Mouse (Mus musculus) lung, postnatal 0 days (tissue): ENCODE measurements around the gene Dgka.

Experiments used
- CTCF ChIP-seq: IDR thresholded peaks from 2 replicates; pipeline ENCODE4 v1.5.1; 2016; ENCODE audit warnings: antibody characterized with exemption, mild to moderate bottlenecking
- EP300 ChIP-seq: IDR thresholded peaks from 2 replicates; pipeline ENCODE4 v1.6.1; 2016; ENCODE audit warnings: antibody characterized with exemption, mild to moderate bottlenecking, control low read depth

DNA sequence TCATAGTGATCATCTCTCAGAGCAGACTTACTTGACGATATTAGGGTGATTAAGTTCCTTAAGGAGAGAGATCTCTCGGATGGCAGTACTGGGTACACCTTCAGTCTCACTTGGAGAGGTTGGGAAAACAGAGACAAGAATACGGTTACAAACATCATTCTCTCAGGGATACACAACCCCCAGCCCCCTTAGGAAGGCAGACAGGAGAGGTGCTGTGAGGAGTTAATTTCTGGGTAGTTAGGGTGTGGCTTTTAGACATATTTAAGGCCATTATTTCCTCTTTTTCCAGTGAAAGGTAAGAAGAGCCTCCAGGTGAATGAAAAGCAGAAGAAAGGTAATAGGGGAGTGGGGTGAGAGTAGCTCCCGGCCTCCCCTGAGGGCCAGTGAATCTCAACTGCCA lies 40.8 kb downstream of the Dgka start, which contains the start of gene Pmel:
- TF ChIP-seq CTCF (no peak), EP300 (no peak)
